Mouse (Mus musculus): ENCODE results near the gene B3galt4. TPM values are rescaled to one million over a fixed set of nuclear protein-coding genes. Genes with fewer than 3 reads are reported as not detected.

B3galt4 gene
- polyA plus RNA-seq, 1 experiment from 2014 or later, result 2.8 TPM

DNA sequence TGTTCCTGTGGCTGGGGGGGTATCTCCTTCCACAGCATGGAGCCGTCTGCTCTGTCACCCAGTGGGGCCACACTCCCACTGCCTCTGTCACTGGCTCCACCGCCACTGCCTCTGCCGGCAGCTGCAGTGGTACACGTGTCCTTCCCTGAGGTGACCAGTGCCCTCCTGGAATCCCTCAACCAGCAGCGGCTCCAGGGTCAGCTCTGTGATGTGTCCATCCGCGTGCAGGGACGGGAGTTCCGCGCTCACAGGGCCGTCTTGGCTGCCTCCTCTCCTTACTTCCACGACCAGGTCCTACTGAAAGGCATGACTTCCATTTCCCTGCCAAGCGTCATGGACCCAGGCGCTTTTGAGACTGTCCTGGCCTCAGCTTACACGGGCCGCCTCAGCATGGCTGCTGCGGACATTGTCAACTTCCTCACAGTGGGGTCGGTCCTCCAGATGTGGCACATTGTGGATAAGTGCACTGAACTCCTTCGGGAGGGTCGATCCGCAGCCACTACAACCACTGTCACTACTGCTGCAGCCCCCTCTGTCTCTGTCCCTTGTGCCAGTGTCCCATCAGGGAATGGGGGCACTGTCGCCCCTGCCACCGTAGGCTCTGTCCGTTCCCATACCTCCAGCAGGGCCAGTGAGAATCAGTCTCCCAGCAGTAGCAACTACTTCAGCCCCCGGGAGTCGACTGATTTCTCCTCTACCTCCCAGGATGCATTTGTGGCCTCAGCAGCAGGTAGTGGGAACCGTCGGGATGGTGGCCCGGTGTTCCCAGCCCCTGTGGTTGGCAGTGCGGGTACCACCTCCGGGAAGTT is 34.2 kb downstream of the B3galt4 start:
- Histone ChIP-seq H3K27me3 (ENCODE audit: control insufficient read depth, insufficient read depth, low read length) (peaks cover 3% of the 10 kb centered on the region; the same call in 1 of the 2 replicates), H3K36me3 (ENCODE audit: control insufficient read depth, insufficient read depth, low read length) (peaks cover 19% of the 10 kb centered on the region), H3K4me2 (peak overlapping the region; percentile 70), H3K4me1 (ENCODE audit: control insufficient read depth, insufficient read depth, low read length) (peaks cover 23% of the 10 kb centered on the region), H3K9me3 (replicated peaks; ENCODE audit: control insufficient read depth, low read length) (no peaks in the 10 kb centered on the region), H3K27ac (ENCODE audit: low read depth, low read length) (no peak overlapping the region), H3K4me3 (ENCODE audit: low read depth, low read length) (peak overlapping the region; percentile 66), H3K9ac (ENCODE audit: low read depth, low read length) (peak overlapping the region; percentile 76; the same call in 1 of the 2 replicates)
- 70% methylated on average over 31 of the region's 31 CpGs for WGBS (ENCODE audit: insufficient replicate concordance)
- no peak for ATAC-seq (replicated peaks; ENCODE audit: insufficient number of reproducible peaks, low FRiP score, low TSS enrichment)

DNA sequence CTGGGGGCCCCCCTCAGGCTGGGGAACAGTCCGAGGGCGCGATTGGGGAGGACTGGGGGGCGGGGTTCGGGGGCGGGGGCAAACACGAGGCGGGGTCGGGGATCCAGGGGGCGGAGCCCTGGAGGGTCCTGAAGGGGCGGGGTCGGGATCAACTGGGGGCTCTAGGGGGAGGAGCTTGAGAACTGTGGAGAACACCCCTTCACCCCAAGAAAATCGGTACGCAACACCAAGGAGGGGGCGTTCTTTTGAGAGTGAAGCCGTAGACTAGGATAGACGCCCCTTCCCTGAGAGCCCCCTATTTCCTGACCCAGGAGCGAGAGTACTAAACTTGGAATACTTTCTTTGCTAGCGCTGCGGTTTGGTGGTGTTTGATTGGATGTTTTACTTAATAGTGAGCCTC is 35.0 kb downstream of the B3galt4 start:
- H3K9ac ChIP-seq (ENCODE audit: low read depth, low read length), result peak overlapping the region; percentile 76
- 1% methylated on average over 17 of the region's 20 CpGs for WGBS (ENCODE audit: insufficient replicate concordance)
- peak overlapping the region; percentile 86 for H3K27ac ChIP-seq (ENCODE audit: low read depth, low read length)
- peak overlapping the region; percentile 66 for H3K4me3 ChIP-seq (ENCODE audit: low read depth, low read length)
- H3K27me3 ChIP-seq (ENCODE audit: control insufficient read depth, insufficient read depth, low read length), result peaks cover 3% of the 10 kb centered on the region; the same call in 1 of the 2 replicates
- ATAC-seq (replicated peaks; ENCODE audit: insufficient number of reproducible peaks, low FRiP score, low TSS enrichment), result peak; percentile 29
- H3K4me2 ChIP-seq, result peak overlapping the region; percentile 70
- peaks cover 27% of the 10 kb centered on the region for H3K36me3 ChIP-seq (ENCODE audit: control insufficient read depth, insufficient read depth, low read length)
- H3K4me1 ChIP-seq (ENCODE audit: control insufficient read depth, insufficient read depth, low read length), result peaks cover 23% of the 10 kb centered on the region
- H3K9me3 ChIP-seq (replicated peaks; ENCODE audit: control insufficient read depth, low read length), result no peaks in the 10 kb centered on the region

DNA sequence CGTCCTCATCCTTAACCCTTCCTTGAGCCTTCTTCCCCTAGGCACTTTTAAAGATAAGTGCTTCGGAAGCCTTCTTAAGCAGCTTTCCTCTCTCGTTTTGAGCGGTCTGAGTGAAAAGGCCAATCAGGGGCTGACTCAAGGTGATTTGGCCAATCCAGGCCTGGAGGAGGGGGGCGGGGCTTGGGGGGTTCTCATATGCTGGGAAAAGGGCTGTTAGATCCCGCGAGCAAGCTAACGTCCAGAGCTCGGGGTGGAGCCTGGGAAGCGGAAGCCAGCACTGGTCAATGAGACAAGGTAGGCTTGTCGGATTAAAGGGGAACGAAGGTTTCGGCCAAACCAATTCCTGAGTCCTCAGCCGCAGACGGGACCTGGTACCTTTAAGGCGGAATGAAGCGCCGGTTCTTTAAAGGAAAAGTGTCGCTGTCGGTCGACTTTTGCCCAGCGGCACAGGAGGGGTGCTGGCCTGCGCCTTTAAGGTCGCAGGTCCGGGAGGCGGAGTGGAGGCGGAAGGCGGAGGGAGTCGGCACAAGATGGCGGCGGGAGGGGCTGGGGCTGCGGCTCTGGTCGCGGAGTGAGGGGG is 35.5 kb downstream of the B3galt4 start, which contains the start of the genes Tapbp and Zbtb22:
Gene Tapbp, plus strand, starts transcription at position 229 of the 580 bp plus-strand sequence.
Gene Zbtb22, plus strand, starts transcription at position 234 of the 580 bp plus-strand sequence.
- Histone ChIP-seq H3K36me3 (ENCODE audit: control insufficient read depth, insufficient read depth, low read length) (peaks cover 31% of the 10 kb centered on the region), H3K4me3 (ENCODE audit: low read depth, low read length) (peak within 1 kb of the TSS; percentile 66), H3K9me3 (replicated peaks; ENCODE audit: control insufficient read depth, low read length) (no peaks in the 10 kb centered on the region), H3K27me3 (ENCODE audit: control insufficient read depth, insufficient read depth, low read length) (peaks cover 3% of the 10 kb centered on the region; the same call in 1 of the 2 replicates), H3K9ac (ENCODE audit: low read depth, low read length) (peak within 1 kb of the TSS; percentile 76), H3K27ac (ENCODE audit: low read depth, low read length) (peak within 1 kb of the TSS; percentile 86), H3K4me2 (peak within 1 kb of the TSS; percentile 70), H3K4me1 (ENCODE audit: control insufficient read depth, insufficient read depth, low read length) (peaks cover 20% of the 10 kb centered on the region)
- peak; percentile 84 for ATAC-seq (replicated peaks; ENCODE audit: insufficient number of reproducible peaks, low FRiP score, low TSS enrichment)
- WGBS (ENCODE audit: insufficient replicate concordance), result 0% methylated on average over 33 of the region's 34 CpGs

DNA sequence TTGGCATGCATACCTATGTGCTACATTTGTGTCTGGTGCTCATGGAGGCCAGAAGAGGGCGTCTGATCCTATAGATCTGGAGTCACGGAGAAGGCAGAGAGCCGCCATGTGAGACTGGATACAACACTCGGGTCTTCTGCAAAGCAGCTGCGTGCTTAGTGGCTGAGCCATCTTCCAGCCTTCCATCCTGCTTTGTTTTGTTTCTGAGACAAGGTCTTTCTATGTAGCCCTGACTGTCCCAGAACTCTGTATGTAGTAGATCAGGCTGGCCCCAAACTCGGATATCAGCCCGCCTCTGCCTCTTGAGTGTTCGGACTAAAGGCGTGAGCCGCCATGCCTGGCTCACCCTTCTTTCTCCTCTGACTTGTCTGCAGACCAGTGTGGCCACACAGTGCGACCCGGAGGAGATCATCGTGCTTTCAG is 36.3 kb downstream of the B3galt4 start:
- 73% methylated on average over 13 of the region's 13 CpGs for WGBS (ENCODE audit: insufficient replicate concordance)
- Histone ChIP-seq H3K27me3 (ENCODE audit: control insufficient read depth, insufficient read depth, low read length) (peaks cover 3% of the 10 kb centered on the region; the same call in 1 of the 2 replicates), H3K9me3 (replicated peaks; ENCODE audit: control insufficient read depth, low read length) (no peaks in the 10 kb centered on the region), H3K4me3 (ENCODE audit: low read depth, low read length) (peak overlapping the region; percentile 66), H3K36me3 (ENCODE audit: control insufficient read depth, insufficient read depth, low read length) (peaks cover 31% of the 10 kb centered on the region), H3K9ac (ENCODE audit: low read depth, low read length) (no peak overlapping the region), H3K27ac (ENCODE audit: low read depth, low read length) (0 out of 2 replicates have a peak overlapping the region, but pooled peaks have one; percentile 86), H3K4me2 (peak overlapping the region; percentile 70), H3K4me1 (ENCODE audit: control insufficient read depth, insufficient read depth, low read length) (peaks cover 26% of the 10 kb centered on the region)
- no peak for ATAC-seq (replicated peaks; ENCODE audit: insufficient number of reproducible peaks, low FRiP score, low TSS enrichment)

DNA sequence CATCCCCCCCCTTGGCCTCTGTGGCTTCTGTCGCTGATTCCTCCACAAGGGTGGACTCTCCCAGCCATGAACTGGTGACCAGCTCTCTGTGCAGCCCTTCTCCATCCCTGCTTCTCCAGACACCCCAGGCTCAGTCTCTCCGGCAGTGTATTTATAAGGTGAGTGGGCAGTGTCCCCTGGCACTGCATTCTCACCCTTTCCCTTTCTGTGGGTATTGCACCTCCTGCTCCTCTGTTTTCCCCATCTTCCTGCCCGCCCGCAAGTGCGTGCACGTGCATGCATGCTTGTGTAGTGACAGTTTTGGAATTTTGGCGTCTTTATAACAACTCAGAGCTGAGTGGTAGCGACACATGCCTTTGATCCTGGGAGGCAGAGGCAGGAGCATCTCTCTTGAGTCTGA is 37.4 kb downstream of the B3galt4 start:
- Histone ChIP-seq H3K27me3 (ENCODE audit: control insufficient read depth, insufficient read depth, low read length) (peaks cover 3% of the 10 kb centered on the region; the same call in 1 of the 2 replicates), H3K9ac (ENCODE audit: low read depth, low read length) (no peak overlapping the region), H3K27ac (ENCODE audit: low read depth, low read length) (peak overlapping the region; percentile 0; the same call in 1 of the 2 replicates), H3K9me3 (replicated peaks; ENCODE audit: control insufficient read depth, low read length) (no peaks in the 10 kb centered on the region), H3K36me3 (ENCODE audit: control insufficient read depth, insufficient read depth, low read length) (peaks cover 31% of the 10 kb centered on the region), H3K4me2 (no peak overlapping the region), H3K4me1 (ENCODE audit: control insufficient read depth, insufficient read depth, low read length) (peaks cover 24% of the 10 kb centered on the region), H3K4me3 (ENCODE audit: low read depth, low read length) (no peak overlapping the region)
- ATAC-seq (replicated peaks; ENCODE audit: insufficient number of reproducible peaks, low FRiP score, low TSS enrichment), result no peak
- 94% methylated on average over 8 of the region's 8 CpGs for WGBS (ENCODE audit: insufficient replicate concordance)

DNA sequence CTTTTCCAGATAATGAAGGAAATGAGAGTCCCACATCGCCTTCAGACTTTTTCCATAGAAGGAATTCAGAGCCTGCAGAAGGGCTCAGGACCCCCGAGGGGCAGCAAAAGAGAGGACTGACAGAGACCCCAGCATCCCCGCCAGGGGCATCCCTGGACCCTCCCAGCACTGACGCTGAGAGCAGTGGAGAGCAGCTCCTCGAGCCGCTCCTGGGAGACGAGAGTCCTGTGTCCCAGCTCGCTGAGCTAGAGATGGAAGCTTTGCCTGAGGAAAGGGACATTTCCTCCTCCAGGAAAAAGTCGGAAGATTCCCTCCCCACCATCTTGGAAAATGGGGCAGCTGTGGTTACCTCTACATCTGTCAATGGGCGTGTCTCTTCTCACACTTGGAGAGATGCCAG is 38.0 kb downstream of the B3galt4 start:
- H3K4me1 ChIP-seq (ENCODE audit: control insufficient read depth, insufficient read depth, low read length), result peaks cover 22% of the 10 kb centered on the region
- H3K9ac ChIP-seq (ENCODE audit: low read depth, low read length), result no peak overlapping the region
- no peak for ATAC-seq (replicated peaks; ENCODE audit: insufficient number of reproducible peaks, low FRiP score, low TSS enrichment)
- H3K27me3 ChIP-seq (ENCODE audit: control insufficient read depth, insufficient read depth, low read length), result peaks cover 3% of the 10 kb centered on the region; the same call in 1 of the 2 replicates
- H3K4me2 ChIP-seq, result no peak overlapping the region
- no peak overlapping the region for H3K4me3 ChIP-seq (ENCODE audit: low read depth, low read length)
- H3K36me3 ChIP-seq (ENCODE audit: control insufficient read depth, insufficient read depth, low read length), result peaks cover 31% of the 10 kb centered on the region
- no peak overlapping the region for H3K27ac ChIP-seq (ENCODE audit: low read depth, low read length)
- WGBS (ENCODE audit: insufficient replicate concordance), result 87% methylated on average over 10 of the region's 10 CpGs
- no peaks in the 10 kb centered on the region for H3K9me3 ChIP-seq (replicated peaks; ENCODE audit: control insufficient read depth, low read length)

DNA sequence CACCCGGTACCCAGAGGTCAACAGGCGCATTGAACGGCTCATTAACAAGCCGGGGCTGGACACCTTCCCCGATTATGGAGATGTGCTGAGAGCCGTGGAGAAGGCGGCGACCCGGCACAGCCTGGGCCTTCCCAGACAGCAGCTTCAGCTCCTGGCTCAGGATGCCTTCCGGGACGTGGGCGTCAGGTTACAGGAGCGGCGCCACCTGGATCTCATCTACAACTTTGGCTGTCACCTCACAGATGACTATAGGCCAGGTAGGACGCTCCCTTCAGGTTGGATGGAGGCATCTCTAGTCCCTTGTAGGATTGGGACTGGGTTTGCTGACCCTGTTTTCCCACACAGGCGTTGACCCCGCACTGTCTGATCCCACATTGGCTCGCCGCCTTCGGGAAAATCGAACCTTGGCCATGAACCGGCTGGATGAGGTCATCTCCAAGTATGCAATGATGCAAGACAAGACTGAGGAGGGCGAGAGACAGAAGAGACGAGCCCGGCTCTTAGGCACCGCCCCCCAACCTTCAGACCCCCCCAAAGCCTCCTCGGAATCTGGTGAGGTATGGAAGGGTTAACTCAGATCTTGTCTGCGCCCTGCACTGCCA is 39.4 kb downstream of the B3galt4 start:
- peaks cover 31% of the 10 kb centered on the region for H3K36me3 ChIP-seq (ENCODE audit: control insufficient read depth, insufficient read depth, low read length)
- peaks cover 17% of the 10 kb centered on the region for H3K4me1 ChIP-seq (ENCODE audit: control insufficient read depth, insufficient read depth, low read length)
- 89% methylated on average over 28 of the region's 28 CpGs for WGBS (ENCODE audit: insufficient replicate concordance)
- H3K27ac ChIP-seq (ENCODE audit: low read depth, low read length), result no peak overlapping the region
- H3K4me3 ChIP-seq (ENCODE audit: low read depth, low read length), result no peak overlapping the region; the same call in 1 of the 2 replicates
- ATAC-seq (replicated peaks; ENCODE audit: insufficient number of reproducible peaks, low FRiP score, low TSS enrichment), result no peak
- no peak overlapping the region for H3K4me2 ChIP-seq
- H3K27me3 ChIP-seq (ENCODE audit: control insufficient read depth, insufficient read depth, low read length), result no peaks in the 10 kb centered on the region
- no peak overlapping the region for H3K9ac ChIP-seq (ENCODE audit: low read depth, low read length)
- no peaks in the 10 kb centered on the region for H3K9me3 ChIP-seq (replicated peaks; ENCODE audit: control insufficient read depth, low read length)

DNA sequence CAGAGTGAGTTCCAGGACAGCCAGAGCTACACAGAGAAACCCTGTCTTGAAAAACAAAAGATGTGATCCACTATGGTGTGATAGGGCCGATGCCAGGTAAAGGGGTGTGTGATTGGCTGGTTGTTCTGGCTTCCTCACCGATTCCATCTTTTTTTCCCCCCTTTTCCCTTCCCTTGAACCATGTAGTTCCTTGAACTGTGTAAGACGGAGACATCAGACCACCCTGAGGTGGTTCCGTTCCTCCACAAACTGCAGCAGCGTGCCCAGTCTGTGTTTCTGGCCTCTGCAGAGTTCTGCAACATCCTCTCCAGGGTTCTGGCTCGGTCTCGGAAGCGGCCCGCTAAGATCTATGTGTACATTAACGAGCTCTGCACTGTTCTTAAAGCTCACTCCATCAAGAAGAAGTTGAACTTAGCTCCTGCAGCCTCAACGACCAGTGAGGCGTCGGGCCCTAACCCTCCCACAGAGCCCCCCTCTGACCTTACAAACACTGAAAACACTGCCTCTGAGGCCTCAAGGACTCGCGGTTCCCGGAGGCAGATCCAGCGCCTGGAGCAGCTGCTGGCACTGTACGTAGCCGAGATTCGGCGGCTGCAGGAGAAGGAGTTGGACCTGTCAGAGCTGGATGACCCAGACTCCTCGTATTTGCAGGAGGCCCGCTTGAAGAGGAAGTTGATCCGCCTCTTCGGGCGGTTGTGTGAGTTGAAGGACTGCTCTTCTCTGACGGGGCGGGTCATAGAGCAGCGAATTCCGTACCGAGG is 40.1 kb downstream of the B3galt4 start:
- no peak for ATAC-seq (replicated peaks; ENCODE audit: insufficient number of reproducible peaks, low FRiP score, low TSS enrichment)
- H3K4me3 ChIP-seq (ENCODE audit: low read depth, low read length), result no peak overlapping the region; the same call in 1 of the 2 replicates
- H3K27me3 ChIP-seq (ENCODE audit: control insufficient read depth, insufficient read depth, low read length), result no peaks in the 10 kb centered on the region
- no peak overlapping the region for H3K4me2 ChIP-seq
- H3K4me1 ChIP-seq (ENCODE audit: control insufficient read depth, insufficient read depth, low read length), result peaks cover 15% of the 10 kb centered on the region
- H3K36me3 ChIP-seq (ENCODE audit: control insufficient read depth, insufficient read depth, low read length), result peaks cover 31% of the 10 kb centered on the region
- WGBS (ENCODE audit: insufficient replicate concordance), result 93% methylated on average over 31 of the region's 31 CpGs
- H3K27ac ChIP-seq (ENCODE audit: low read depth, low read length), result no peak overlapping the region
- no peaks in the 10 kb centered on the region for H3K9me3 ChIP-seq (replicated peaks; ENCODE audit: control insufficient read depth, low read length)
- H3K9ac ChIP-seq (ENCODE audit: low read depth, low read length), result no peak overlapping the region

Data from heart, embryonic 11.5 days (tissue).